Mouse (Mus musculus) kidney, adult 2 months (tissue): ENCODE data around the gene Epc2. TPM values are rescaled to one million over a fixed set of nuclear protein-coding genes. Genes with fewer than 3 reads are reported as not detected.

ENCODE experiments used
- DNase-seq: peaks from one replicate; pipeline ENCODE4 v3.0.0; 2021
- H3K27ac ChIP-seq: fragments of 200-500 bp; 2 replicates; pipeline ENCODE4 v1.5.1; 2012; ENCODE audit warnings: low read depth, low read length, control low read depth, inconsistent platforms; ENCODE audit not compliant: insufficient read depth
- H3K27me3 ChIP-seq: fragments of 200-500 bp; replicated peaks from 2 replicates; pipeline ENCODE4 v1.6.1; 2012; ENCODE audit warnings: mild to moderate bottlenecking, moderate library complexity, low read length, inconsistent platforms; ENCODE audit not compliant: control insufficient read depth, insufficient read depth
- H3K36me3 ChIP-seq: fragments of 200-500 bp; 2 replicates; pipeline ENCODE4 v1.6.1; 2012; ENCODE audit warnings: mild to moderate bottlenecking, moderate library complexity, low read length, inconsistent platforms; ENCODE audit not compliant: control insufficient read depth, insufficient read depth
- H3K4me1 ChIP-seq: fragments of 200-500 bp; 2 replicates; pipeline ENCODE4 v1.6.1; 2011; ENCODE audit warnings: low read length; ENCODE audit not compliant: control insufficient read depth, insufficient read depth
- H3K4me3 ChIP-seq: fragments of 200-500 bp; 2 replicates; pipeline ENCODE4 v1.5.1; 2011; ENCODE audit warnings: mild to moderate bottlenecking, low read depth, low read length, control low read depth; ENCODE audit not compliant: insufficient read depth
- CTCF ChIP-seq: fragments of 200-500 bp; conservative IDR thresholded peaks from 2 replicates; pipeline ENCODE4 v1.5.1; 2011; ENCODE audit warnings: low read depth, mild to moderate bottlenecking, control low read depth, low read length, moderate library complexity, mixed read lengths; ENCODE audit not compliant: insufficient read depth, insufficient read length
- POLR2A ChIP-seq: fragments of 200-500 bp; IDR thresholded peaks from one replicate; pipeline ENCODE4 v1.6.1; 2011; ENCODE audit warnings: low read depth, low read length, control low read depth
- WGBS: fragments of 180-500 bp; shearing (Covaris S2); methylation state at CpG from one replicate; pipeline ENCODE4 v1.1.7; 2018; 5-methylcytosine and 5-hydroxymethylcytosine counted together
- polyA plus RNA-seq: library from polyadenylated mRNA; depleted of rRNA; stranded (reverse); fragments of >200 nt; gene quantifications from 2 replicates; pipeline ENCODE4 v1.2.3, GENCODE M21; 2012; rRNA removed

Epc2 gene
- 5.9 and 6.0 TPM in 2 replicates for polyA plus RNA-seq

GRCm38 (mm10) chr2:49450931-49451636 is at the start of gene Epc2:
Epc2 (plus strand) TSS chr2:49451486.
- H3K27me3 ChIP-seq = no peaks in the 10 kb centered on the region
- H3K4me1 ChIP-seq = peaks cover 2% of the 10 kb centered on the region; the same call in 1 of the 2 replicates
- under 1% methylated on average over 70 of the region's 88 CpGs for WGBS
- peak within 1 kb of the TSS; percentile 99 for H3K27ac ChIP-seq
- DNase-seq = peak; percentile 87
- H3K4me3 ChIP-seq = peak within 1 kb of the TSS; percentile 93
- peak; percentile 17 for TF ChIP-seq POLR2A
- TF ChIP-seq CTCF = no peak
- no peaks in the 10 kb centered on the region for H3K36me3 ChIP-seq

- no peak for DNase-seq
- WGBS = 42% methylated on average over 2 of the region's 2 CpGs
Measured at GRCm38 (mm10) chr2:49405954-49406353, 45.3 kb upstream of the Epc2 start.

GRCm38 (mm10) chr2:49411685-49412084 is 39.6 kb upstream of the Epc2 start:
- no peaks in the 10 kb centered on the region for H3K36me3 ChIP-seq
- TF ChIP-seq POLR2A (no peak), CTCF (no peak)
- H3K4me1 ChIP-seq = no peaks in the 10 kb centered on the region
- WGBS = 72% methylated on average over 5 of the region's 5 CpGs
- no peaks in the 10 kb centered on the region for H3K27me3 ChIP-seq
- no peak for DNase-seq
- H3K27ac ChIP-seq = no peak overlapping the region
- no peak overlapping the region for H3K4me3 ChIP-seq

More at GRCm38 (mm10) chr2:49405954-49406353, 45.3 kb upstream of the Epc2 start:
- no peaks in the 10 kb centered on the region for H3K27me3 ChIP-seq
- no peak overlapping the region for H3K4me3 ChIP-seq
- TF ChIP-seq POLR2A (no peak), CTCF (no peak)
- H3K27ac ChIP-seq = no peak overlapping the region
- H3K36me3 ChIP-seq = no peaks in the 10 kb centered on the region
- H3K4me1 ChIP-seq = no peaks in the 10 kb centered on the region

GRCm38 (mm10) chr2:49412576-49412975 is 38.7 kb upstream of the Epc2 start:
- no peaks in the 10 kb centered on the region for H3K36me3 ChIP-seq
- no peak overlapping the region for H3K27ac ChIP-seq
- H3K4me1 ChIP-seq = no peaks in the 10 kb centered on the region
- H3K27me3 ChIP-seq = no peaks in the 10 kb centered on the region
- 77% methylated on average over 6 of the region's 6 CpGs for WGBS
- DNase-seq = no peak
- H3K4me3 ChIP-seq = no peak overlapping the region
- TF ChIP-seq POLR2A (no peak), CTCF (no peak)

GRCm38 (mm10) chr2:49415868-49416267 is 35.4 kb upstream of the Epc2 start:
- no peaks in the 10 kb centered on the region for H3K27me3 ChIP-seq
- H3K27ac ChIP-seq = no peak overlapping the region
- TF ChIP-seq POLR2A (no peak), CTCF (no peak)
- 62% methylated on average over 3 of the region's 3 CpGs for WGBS
- H3K36me3 ChIP-seq = no peaks in the 10 kb centered on the region
- no peak overlapping the region for H3K4me3 ChIP-seq
- no peak for DNase-seq
- H3K4me1 ChIP-seq = no peaks in the 10 kb centered on the region

- 38% methylated on average over 10 of the region's 10 CpGs for WGBS
- H3K4me3 ChIP-seq = no peak overlapping the region
- no peaks in the 10 kb centered on the region for H3K36me3 ChIP-seq
- H3K27ac ChIP-seq = no peak overlapping the region
- peak; percentile 24 for DNase-seq
- no peaks in the 10 kb centered on the region for H3K27me3 ChIP-seq
- H3K4me1 ChIP-seq = no peaks in the 10 kb centered on the region
- no peak for TF ChIP-seq CTCF
- TF ChIP-seq POLR2A = no peak
Measured at GRCm38 (mm10) chr2:49417018-49417604, 34.2 kb upstream of the Epc2 start.

GRCm38 (mm10) chr2:49420396-49420795 is 30.9 kb upstream of the Epc2 start:
- H3K27ac ChIP-seq = no peak overlapping the region
- H3K4me1 ChIP-seq = no peaks in the 10 kb centered on the region
- no peaks in the 10 kb centered on the region for H3K27me3 ChIP-seq
- H3K36me3 ChIP-seq = no peaks in the 10 kb centered on the region
- TF ChIP-seq CTCF (no peak), POLR2A (no peak)
- 90% methylated on average over 3 of the region's 3 CpGs for WGBS
- H3K4me3 ChIP-seq = no peak overlapping the region
- no peak for DNase-seq
